Mouse (Mus musculus): ENCODE results near the gene Adgrg4.

The Adgrg4 gene

DNA sequence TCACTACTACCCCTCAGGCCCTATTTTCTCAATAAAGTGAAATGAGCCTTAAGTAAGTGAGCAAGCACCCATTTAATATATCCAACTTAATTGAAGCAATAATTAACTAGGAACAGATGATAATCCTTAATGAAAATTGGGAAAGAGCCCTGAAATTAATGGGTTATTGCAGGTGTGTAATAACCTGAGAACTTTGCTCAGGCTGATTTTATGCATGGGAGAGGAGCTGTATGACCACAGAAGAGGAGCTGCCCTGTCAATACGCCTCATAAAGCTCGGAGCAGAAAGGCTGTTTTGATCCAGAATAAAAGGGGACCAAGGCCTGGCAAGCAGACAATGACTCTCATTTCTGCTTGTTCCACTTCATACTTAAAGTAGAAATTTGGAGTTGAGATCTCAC, at the start of gene Adgrg4:
Gene Adgrg4, plus strand, starts transcription at position 301 of the 400 bp plus-strand sequence.
- no peak for DNase-seq

DNA sequence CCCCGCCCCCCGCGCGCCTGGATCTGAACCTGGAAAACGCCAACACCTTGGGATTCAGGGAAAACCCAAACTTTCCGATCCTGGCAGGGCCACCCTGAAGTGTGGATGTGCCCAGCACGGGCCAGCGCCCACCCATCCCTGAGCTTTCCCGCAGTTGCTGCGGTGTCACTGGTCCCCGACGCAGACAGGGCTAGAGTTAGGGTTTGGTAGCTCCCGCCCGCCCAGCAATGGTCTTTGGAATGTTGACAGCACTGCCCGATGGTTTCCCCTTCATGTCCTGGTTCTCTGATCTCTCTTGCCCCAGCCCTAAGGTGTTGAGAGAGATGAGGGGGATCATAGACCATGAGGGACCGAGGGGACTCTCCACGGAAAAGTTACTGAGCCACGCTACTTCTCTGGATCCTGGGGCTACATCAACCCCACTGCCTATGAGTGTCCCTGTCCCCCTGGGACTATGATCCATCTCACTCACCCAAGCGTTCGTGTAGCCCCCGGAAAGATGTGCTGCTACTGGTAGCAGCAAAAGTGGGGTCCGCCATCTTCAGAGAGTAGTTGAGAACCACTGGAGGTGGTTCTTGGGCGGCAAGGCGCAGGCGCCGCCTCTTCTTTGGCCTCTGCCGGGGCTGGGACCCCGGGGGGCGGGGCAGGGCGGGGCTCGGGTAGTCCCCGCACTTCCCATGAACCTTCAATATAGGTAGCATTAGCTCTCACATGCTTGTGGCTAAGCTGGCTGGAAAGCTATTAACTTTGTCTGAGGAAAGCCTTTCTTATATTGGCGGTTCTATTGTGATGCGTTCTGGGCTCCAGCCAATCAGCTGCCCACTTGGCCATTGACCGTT, 48.0 kb upstream of the Adgrg4 start, which contains the start of gene Map7d3:
Gene Map7d3, minus strand, starts transcription at position 562 of the 839 bp plus-strand sequence.
- no peak for DNase-seq

DNA sequence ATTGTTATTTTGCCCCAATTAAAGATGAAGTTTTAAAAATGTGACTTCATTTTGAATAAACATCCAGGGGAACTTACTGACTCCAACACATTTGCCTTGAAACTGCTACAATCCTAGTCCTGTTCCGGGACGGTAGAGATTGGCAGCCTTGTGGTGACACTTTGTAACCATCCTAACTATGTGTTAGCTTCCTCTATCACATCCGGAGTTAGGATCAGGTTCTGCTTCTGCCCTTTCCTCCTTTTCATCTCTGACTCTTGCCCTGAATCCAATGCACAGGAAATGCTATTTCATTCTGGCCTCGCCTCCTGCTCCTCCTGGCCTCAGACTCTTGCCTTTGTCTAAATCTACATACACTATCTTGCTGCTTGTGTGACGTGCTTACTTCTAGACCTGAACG, 42.5 kb upstream of the Adgrg4 start:
- DNase-seq: no peak

DNA sequence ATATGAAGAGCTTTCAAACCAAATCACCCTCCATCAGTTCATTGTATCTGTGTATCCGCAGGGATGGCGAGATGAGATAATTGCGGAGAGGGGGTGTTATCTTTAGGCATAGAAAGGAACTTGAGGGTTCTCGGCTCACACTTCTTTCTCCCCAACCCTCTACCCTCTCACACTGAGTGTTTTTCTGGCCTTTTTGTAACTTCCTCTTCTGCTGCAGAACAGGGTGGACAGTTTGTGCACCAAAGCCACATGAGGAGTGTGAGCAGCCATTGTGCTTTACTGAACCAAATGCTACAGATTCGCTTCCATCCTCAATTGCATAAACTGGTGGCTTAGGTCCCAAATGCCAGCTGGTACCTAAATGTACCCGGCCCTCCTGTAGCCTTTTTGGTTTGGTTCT, 34.1 kb upstream of the Adgrg4 start:
- DNase-seq: no peak

DNA sequence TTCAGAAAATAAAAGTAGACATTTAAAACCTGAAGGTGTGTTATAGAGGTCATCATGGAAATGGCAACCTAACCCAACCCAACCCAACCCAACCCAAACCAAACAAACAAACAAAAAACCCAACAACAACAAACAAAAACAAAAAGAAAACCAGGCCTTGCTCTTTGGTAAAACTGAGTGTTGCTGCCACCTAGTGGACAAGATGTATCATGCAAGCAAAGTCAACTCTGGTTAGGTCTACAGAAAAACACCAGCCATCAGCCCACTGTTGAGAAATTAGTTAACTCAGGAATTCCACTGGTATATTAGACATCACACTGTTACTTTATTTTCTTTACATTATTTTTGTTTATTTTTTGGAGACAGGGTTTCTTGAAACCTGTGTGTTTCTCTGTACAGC, 30.6 kb upstream of the Adgrg4 start:
- DNase-seq: no peak

DNA sequence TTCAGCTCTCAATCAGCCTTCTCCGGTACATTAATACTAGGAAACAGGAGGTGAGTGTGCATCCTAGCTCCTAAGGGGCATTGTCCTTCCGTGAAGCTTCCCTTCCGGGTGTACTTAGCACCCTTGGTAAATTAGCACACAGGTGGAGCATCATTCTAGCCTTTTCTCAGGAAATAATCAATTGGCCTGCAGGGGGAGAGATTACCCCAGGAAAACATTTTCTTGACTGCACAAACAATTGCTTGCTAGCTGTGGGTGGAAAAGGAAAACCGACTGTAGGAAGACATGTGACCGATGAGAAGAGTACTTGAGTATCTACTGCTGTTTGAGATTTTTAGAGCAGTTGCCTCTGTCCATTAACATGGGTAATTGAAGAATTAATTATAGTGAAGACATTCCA, 28.7 kb upstream of the Adgrg4 start:
- no peak for DNase-seq

DNA sequence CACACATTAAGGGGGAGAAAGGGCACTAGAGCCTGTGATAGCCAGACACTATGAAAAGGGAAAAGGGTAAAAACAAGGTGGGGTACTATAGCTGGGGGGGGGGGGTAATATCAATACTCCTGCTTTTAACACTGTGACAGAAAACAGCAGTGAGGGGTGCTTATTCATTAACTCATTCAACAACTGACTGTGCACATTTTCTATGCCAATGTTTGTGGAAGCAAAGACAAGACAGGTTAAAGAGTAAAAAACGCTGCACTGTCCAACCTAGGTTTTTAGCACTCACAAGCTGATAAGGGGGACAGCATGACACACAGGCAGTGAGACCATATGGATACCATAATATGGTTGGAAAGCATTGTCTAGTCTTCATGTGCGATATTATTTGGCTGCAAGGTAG, 142.9 kb downstream of the Adgrg4 start:
- no peak for DNase-seq

DNA sequence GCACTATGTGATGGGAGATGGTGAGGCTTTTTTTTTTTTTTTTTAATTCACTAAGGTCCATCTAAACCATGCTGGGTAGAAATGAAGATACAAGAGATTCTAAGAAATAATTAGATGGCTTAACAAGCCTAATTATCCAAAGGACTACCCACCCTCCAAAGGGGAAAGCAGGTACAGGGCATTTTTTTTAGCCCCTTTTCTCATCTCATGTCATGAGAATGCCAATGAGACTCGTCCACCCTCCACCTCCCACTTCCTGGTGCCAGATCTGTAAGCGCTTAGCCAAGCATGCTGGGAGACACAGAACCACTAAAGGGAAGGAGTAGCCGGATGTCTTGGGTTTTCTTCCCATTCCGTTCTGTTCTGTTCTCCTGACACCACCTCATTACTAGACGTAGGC, 172.8 kb downstream of the Adgrg4 start, which contains the start of gene Brs3:
Gene Brs3, plus strand, starts transcription at position 301 of the 400 bp plus-strand sequence.
- DNase-seq: no peak

DNA sequence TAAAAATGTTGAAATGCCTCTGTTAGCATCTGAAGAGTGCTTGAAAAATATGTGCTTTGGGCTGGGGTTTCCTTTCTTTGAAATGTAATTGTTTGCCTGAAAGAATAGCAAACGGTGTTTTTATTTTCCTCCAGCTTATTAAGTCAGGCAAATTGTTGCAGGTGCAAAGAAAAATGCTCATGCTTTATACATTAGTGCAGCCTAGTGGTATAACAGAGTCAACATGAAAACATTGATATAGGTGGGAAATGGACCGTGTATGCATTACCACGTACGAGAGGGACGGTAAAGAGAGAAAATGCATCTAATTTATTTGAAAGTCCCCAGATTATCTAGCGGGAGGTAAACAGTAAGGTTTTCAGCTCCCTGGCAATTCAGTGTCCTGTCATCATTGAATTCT, 173.9 kb downstream of the Adgrg4 start:
- no peak for DNase-seq

All from cerebellum, adult 11-12 months (tissue).